Mouse (Mus musculus) kidney, adult 2 months (tissue): ENCODE results near the gene Xylt2.

ENCODE experiments used
- CTCF ChIP-seq: fragments of 200-500 bp; conservative IDR thresholded peaks from 2 replicates; pipeline ENCODE4 v1.5.1; 2011; ENCODE audit warnings: low read depth, mild to moderate bottlenecking, control low read depth, low read length, moderate library complexity, mixed read lengths; ENCODE audit not compliant: insufficient read depth, insufficient read length
- POLR2A ChIP-seq: fragments of 200-500 bp; IDR thresholded peaks from one replicate; pipeline ENCODE4 v1.6.1; 2011; ENCODE audit warnings: low read depth, low read length, control low read depth

DNA sequence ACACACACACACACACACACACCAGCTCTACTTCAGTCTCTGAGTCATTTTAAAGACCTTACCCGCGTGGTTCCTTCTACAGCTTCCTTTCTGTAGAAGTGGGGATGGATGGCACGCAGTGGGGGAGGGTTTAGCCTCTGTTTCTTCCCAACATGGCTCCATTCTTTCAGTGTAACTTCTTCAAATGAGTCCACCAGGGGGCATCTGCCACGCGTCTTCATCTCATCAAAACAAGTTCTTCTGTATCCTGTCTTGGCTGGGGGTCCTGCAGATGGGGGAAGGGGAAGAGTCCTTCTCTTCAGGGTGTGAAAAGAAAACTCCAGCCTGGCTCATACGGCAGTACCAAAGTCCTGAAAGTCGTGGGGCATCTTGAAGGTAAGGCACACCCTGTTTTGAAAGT is 26.7 kb upstream of the Xylt2 start:
- no peak for TF ChIP-seq CTCF
- TF ChIP-seq POLR2A: no peak
